Mouse (Mus musculus): ENCODE results near the gene Opalin. TPM values are rescaled to one million over a fixed set of nuclear protein-coding genes. Genes with fewer than 3 reads are reported as not detected.

Opalin gene
- polyA plus RNA-seq, 1 experiment from 2014 or later: not detected

GRCm38 (mm10) chr19:41052247-41052646 is 24.7 kb downstream of the Opalin start:
- DNase-seq (ENCODE audit: low spot score): no peak

GRCm38 (mm10) chr19:41051714-41052113 is 25.2 kb downstream of the Opalin start:
- H3K4me1 ChIP-seq: no peaks in the 10 kb centered on the region
- no peak overlapping the region for H3K4me3 ChIP-seq
- no peak overlapping the region for H3K27ac ChIP-seq
- no peaks in the 10 kb centered on the region for H3K27me3 ChIP-seq (ENCODE audit: low read depth, poor library complexity, severe bottlenecking)
- H3K9me3 ChIP-seq (replicated peaks): no peaks in the 10 kb centered on the region
- no peak for DNase-seq (ENCODE audit: low spot score)
- 100% methylated on average over 1 of the region's 1 CpGs for WGBS
- no peaks in the 10 kb centered on the region for H3K36me3 ChIP-seq

More at GRCm38 (mm10) chr19:41052247-41052646, 24.7 kb downstream of the Opalin start:
- Histone ChIP-seq H3K36me3 (no peaks in the 10 kb centered on the region), H3K9me3 (replicated peaks) (no peaks in the 10 kb centered on the region), H3K27me3 (ENCODE audit: low read depth, poor library complexity, severe bottlenecking) (no peaks in the 10 kb centered on the region), H3K4me1 (no peaks in the 10 kb centered on the region), H3K27ac (no peak overlapping the region), H3K4me3 (no peak overlapping the region)
- whole genome bisulfite sequencing: 80% methylated on average over 5 of the region's 5 CpGs

- Histone ChIP-seq H3K27me3 (ENCODE audit: low read depth, poor library complexity, severe bottlenecking) (no peaks in the 10 kb centered on the region), H3K4me3 (no peak overlapping the region), H3K27ac (no peak overlapping the region), H3K9me3 (replicated peaks) (no peaks in the 10 kb centered on the region), H3K4me1 (no peaks in the 10 kb centered on the region), H3K36me3 (no peaks in the 10 kb centered on the region)
- 76% methylated on average over 3 of the region's 3 CpGs for WGBS
- no peak for DNase-seq (ENCODE audit: low spot score)
Observed at GRCm38 (mm10) chr19:41048187-41048559, 28.7 kb downstream of the Opalin start.

- Histone ChIP-seq H3K27ac (no peak overlapping the region), H3K9me3 (replicated peaks) (no peaks in the 10 kb centered on the region), H3K4me3 (no peak overlapping the region), H3K4me1 (no peaks in the 10 kb centered on the region), H3K27me3 (ENCODE audit: low read depth, poor library complexity, severe bottlenecking) (no peaks in the 10 kb centered on the region), H3K36me3 (no peaks in the 10 kb centered on the region)
- WGBS: 89% methylated on average over 9 of the region's 9 CpGs
- DNase-seq (ENCODE audit: low spot score): no peak
Observed at GRCm38 (mm10) chr19:41047437-41048186, 29.3 kb downstream of the Opalin start.

GRCm38 (mm10) chr19:41045091-41045770 is 31.7 kb downstream of the Opalin start:
- H3K9me3 ChIP-seq (replicated peaks): no peaks in the 10 kb centered on the region
- no peak overlapping the region for H3K4me3 ChIP-seq
- H3K27ac ChIP-seq: no peak overlapping the region
- no peaks in the 10 kb centered on the region for H3K4me1 ChIP-seq
- no peaks in the 10 kb centered on the region for H3K36me3 ChIP-seq
- H3K27me3 ChIP-seq (ENCODE audit: low read depth, poor library complexity, severe bottlenecking): no peaks in the 10 kb centered on the region
- WGBS: 53% methylated on average over 10 of the region's 10 CpGs
- no peak for DNase-seq (ENCODE audit: low spot score)

- Histone ChIP-seq H3K27me3 (ENCODE audit: low read depth, poor library complexity, severe bottlenecking) (no peaks in the 10 kb centered on the region), H3K4me3 (no peak overlapping the region), H3K27ac (no peak overlapping the region), H3K4me1 (no peaks in the 10 kb centered on the region), H3K9me3 (replicated peaks) (no peaks in the 10 kb centered on the region), H3K36me3 (no peaks in the 10 kb centered on the region)
- DNase-seq (ENCODE audit: low spot score): no peak
- 84% methylated on average over 7 of the region's 7 CpGs for WGBS
Observed at GRCm38 (mm10) chr19:41039110-41039509, 37.8 kb downstream of the Opalin start.

- Histone ChIP-seq H3K9me3 (replicated peaks) (no peaks in the 10 kb centered on the region), H3K27me3 (ENCODE audit: low read depth, poor library complexity, severe bottlenecking) (no peaks in the 10 kb centered on the region), H3K4me3 (no peak overlapping the region), H3K36me3 (no peaks in the 10 kb centered on the region), H3K27ac (no peak overlapping the region), H3K4me1 (no peaks in the 10 kb centered on the region)
- WGBS: 88% methylated on average over 4 of the region's 4 CpGs
- DNase-seq (ENCODE audit: low spot score): no peak
Observed at GRCm38 (mm10) chr19:41035809-41036551, 40.9 kb downstream of the Opalin start.

- Histone ChIP-seq H3K27ac (no peak overlapping the region), H3K27me3 (ENCODE audit: low read depth, poor library complexity, severe bottlenecking) (no peaks in the 10 kb centered on the region), H3K4me1 (no peaks in the 10 kb centered on the region), H3K36me3 (no peaks in the 10 kb centered on the region), H3K4me3 (no peak overlapping the region), H3K9me3 (replicated peaks) (no peaks in the 10 kb centered on the region)
- DNase-seq (ENCODE audit: low spot score): no peak
- 90% methylated on average over 6 of the region's 6 CpGs for WGBS
Observed at GRCm38 (mm10) chr19:41031869-41032268, 45.0 kb downstream of the Opalin start.

GRCm38 (mm10) chr19:41031009-41031408 is 45.9 kb downstream of the Opalin start:
- DNase-seq (ENCODE audit: low spot score): no peak
- WGBS: 85% methylated on average over 11 of the region's 11 CpGs
- no peak overlapping the region for H3K4me3 ChIP-seq

GRCm38 (mm10) chr19:41030161-41030560 is 46.8 kb downstream of the Opalin start:
- Histone ChIP-seq H3K36me3 (no peaks in the 10 kb centered on the region), H3K27ac (no peak overlapping the region), H3K4me3 (no peak overlapping the region), H3K4me1 (no peaks in the 10 kb centered on the region), H3K9me3 (replicated peaks) (no peaks in the 10 kb centered on the region), H3K27me3 (ENCODE audit: low read depth, poor library complexity, severe bottlenecking) (no peaks in the 10 kb centered on the region)
- WGBS: 81% methylated on average over 6 of the region's 6 CpGs
- no peak for DNase-seq (ENCODE audit: low spot score)

More at GRCm38 (mm10) chr19:41031009-41031408, 45.9 kb downstream of the Opalin start:
- Histone ChIP-seq H3K4me1 (no peaks in the 10 kb centered on the region), H3K27me3 (ENCODE audit: low read depth, poor library complexity, severe bottlenecking) (no peaks in the 10 kb centered on the region), H3K27ac (no peak overlapping the region), H3K9me3 (replicated peaks) (no peaks in the 10 kb centered on the region), H3K36me3 (no peaks in the 10 kb centered on the region)

GRCm38 (mm10) chr19:41029219-41029618 is 47.7 kb downstream of the Opalin start, which contains the start of gene Dntt:
TSS of gene Dntt (plus strand) at chr19:41029275.
- no peak within 1 kb of the TSS for H3K27ac ChIP-seq
- H3K36me3 ChIP-seq: no peaks in the 10 kb centered on the region
- H3K9me3 ChIP-seq (replicated peaks): no peaks in the 10 kb centered on the region
- no peaks in the 10 kb centered on the region for H3K4me1 ChIP-seq
- H3K27me3 ChIP-seq (ENCODE audit: low read depth, poor library complexity, severe bottlenecking): no peaks in the 10 kb centered on the region
- 89% methylated on average over 6 of the region's 6 CpGs for WGBS
- DNase-seq (ENCODE audit: low spot score): no peak
- no peak within 1 kb of the TSS for H3K4me3 ChIP-seq

- Histone ChIP-seq H3K27ac (no peak overlapping the region), H3K27me3 (ENCODE audit: low read depth, poor library complexity, severe bottlenecking) (no peaks in the 10 kb centered on the region), H3K36me3 (no peaks in the 10 kb centered on the region), H3K4me3 (no peak overlapping the region), H3K4me1 (0 out of 2 replicates have a peak, but pooled peaks cover 2% of the 10 kb centered on the region), H3K9me3 (replicated peaks) (no peaks in the 10 kb centered on the region)
- 93% methylated on average over 9 of the region's 9 CpGs for WGBS
- no peak for DNase-seq (ENCODE audit: low spot score)
Observed at GRCm38 (mm10) chr19:41027601-41028000, 49.3 kb downstream of the Opalin start.

- no peak overlapping the region for H3K4me3 ChIP-seq
- H3K27ac ChIP-seq: no peak overlapping the region
- no peaks in the 10 kb centered on the region for H3K27me3 ChIP-seq (ENCODE audit: low read depth, poor library complexity, severe bottlenecking)
- 94% methylated on average over 5 of the region's 5 CpGs for WGBS
- H3K36me3 ChIP-seq: no peaks in the 10 kb centered on the region
- DNase-seq (ENCODE audit: low spot score): no peak
- 0 out of 2 replicates have a peak, but pooled peaks cover 2% of the 10 kb centered on the region for H3K4me1 ChIP-seq
- H3K9me3 ChIP-seq (replicated peaks): no peaks in the 10 kb centered on the region
Observed at GRCm38 (mm10) chr19:41027024-41027423, 49.9 kb downstream of the Opalin start.

Data from limb, embryonic 10.5 days (tissue).